In genomic region chr19:55999409-55999808, GRCm38 (mm10) we compare ENCODE assay signal across 16 mouse cellular contexts.
"Had no signal": no experiment of that assay in that cellular context is flagged by ENCODE, and none has a peak within 500 bp of the region (broad histone marks: within the 10 kb centered on the region; RNA-seq: fewer than 3 reads in every experiment).

No protein-coding gene starts in this region.

- H3K4me3 ChIP-seq: liver, embryonic 12.5 days; midbrain, embryonic 12.5 days; neural tube, embryonic 13.5 days; neural tube, embryonic 15.5 days had no signal

- H3K4me1 ChIP-seq: liver, embryonic 12.5 days; neural tube, embryonic 13.5 days; neural tube, embryonic 15.5 days had no signal

- H3K27me3 ChIP-seq: liver, embryonic 12.5 days; neural tube, embryonic 13.5 days; neural tube, embryonic 15.5 days had no signal

- H3K36me3 ChIP-seq: liver, embryonic 12.5 days; midbrain, embryonic 12.5 days; neural tube, embryonic 13.5 days; neural tube, embryonic 15.5 days had no signal

- DNase-seq: lung, adult 18-20 months; lung, embryonic 14.5 days; lung, postnatal 10 days; lung, postnatal 4 days; right cerebral cortex, adult 18-20 months; right cerebral cortex, postnatal 25 days; right cerebral cortex, postnatal 4 days; spleen, adult 18-20 months; thymus, adult 18-20 months; thymus, postnatal 14 days; thymus, postnatal 36 days had no signal

- H3K27ac ChIP-seq: liver, embryonic 12.5 days; liver, embryonic 14.5 days; midbrain, embryonic 12.5 days; neural tube, embryonic 13.5 days; neural tube, embryonic 15.5 days had no signal

- ATAC-seq: liver, embryonic 12.5 days had no signal

- H3K9me3 ChIP-seq: liver, embryonic 12.5 days; midbrain, embryonic 12.5 days; neural tube, embryonic 13.5 days; neural tube, embryonic 15.5 days had no signal

- H3K4me2 ChIP-seq: liver, embryonic 12.5 days; lung, embryonic 14.5 days; midbrain, embryonic 12.5 days; neural tube, embryonic 13.5 days; neural tube, embryonic 15.5 days had no signal

- H3K9ac ChIP-seq: liver, embryonic 12.5 days; liver, embryonic 14.5 days; lung, embryonic 14.5 days; midbrain, embryonic 12.5 days; neural tube, embryonic 13.5 days; neural tube, embryonic 15.5 days had no signal
